Mouse (Mus musculus): ENCODE results near the gene 5430427O19Rik. TPM values are rescaled to one million over a fixed set of nuclear protein-coding genes. Genes with fewer than 3 reads are reported as not detected.

5430427O19Rik gene
- polyA plus RNA-seq (2011; ENCODE audit: insufficient read length, low read depth, missing spikeins), result not detected in 2 replicates

DNA sequence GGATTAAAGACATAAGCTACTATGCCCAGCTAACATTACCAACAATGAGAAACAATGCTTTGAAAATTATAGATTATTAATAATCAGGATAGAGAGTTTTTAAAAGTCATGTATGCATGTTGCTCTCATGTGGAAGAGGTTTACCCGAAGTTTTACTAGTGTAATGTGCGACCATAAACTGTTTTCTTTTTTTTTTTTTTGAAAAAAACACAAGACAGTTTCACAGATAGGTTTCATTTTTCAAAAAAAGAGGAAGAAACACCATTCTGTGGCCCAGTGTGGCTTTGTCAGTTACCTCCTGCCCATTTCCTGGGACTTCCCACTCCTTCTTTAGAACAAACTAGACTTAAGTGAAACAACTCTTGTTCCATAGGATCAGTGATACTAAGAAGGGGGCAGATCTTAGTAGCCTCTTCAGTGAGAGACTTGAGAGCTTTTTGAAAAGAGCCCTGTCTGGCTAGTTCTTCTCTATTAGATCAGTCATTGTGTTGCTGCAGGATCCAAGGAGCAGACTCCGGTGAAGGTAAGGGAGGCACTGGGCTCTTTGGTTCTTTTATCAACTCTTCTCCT, at the start of gene 5430427O19Rik:
Gene 5430427O19Rik, plus strand, starts transcription at position 441 of the 570 bp plus-strand sequence.
- Histone ChIP-seq H3K27ac (ENCODE audit: insufficient read depth, low read length) (no peak within 1 kb of the TSS), H3K4me3 (ENCODE audit: insufficient read depth, low read length) (no peak within 1 kb of the TSS), H3K4me1 (ENCODE audit: control insufficient read depth, insufficient read depth, low read length) (no peaks in the 10 kb centered on the region)
- TF ChIP-seq CTCF (IDR thresholded peaks at IDR 0.05; ENCODE audit: borderline replicate concordance, insufficient read depth, low read length) (no peak), POLR2A (IDR thresholded peaks at IDR 0.05; ENCODE audit: low read depth, low read length) (no peak)

DNA sequence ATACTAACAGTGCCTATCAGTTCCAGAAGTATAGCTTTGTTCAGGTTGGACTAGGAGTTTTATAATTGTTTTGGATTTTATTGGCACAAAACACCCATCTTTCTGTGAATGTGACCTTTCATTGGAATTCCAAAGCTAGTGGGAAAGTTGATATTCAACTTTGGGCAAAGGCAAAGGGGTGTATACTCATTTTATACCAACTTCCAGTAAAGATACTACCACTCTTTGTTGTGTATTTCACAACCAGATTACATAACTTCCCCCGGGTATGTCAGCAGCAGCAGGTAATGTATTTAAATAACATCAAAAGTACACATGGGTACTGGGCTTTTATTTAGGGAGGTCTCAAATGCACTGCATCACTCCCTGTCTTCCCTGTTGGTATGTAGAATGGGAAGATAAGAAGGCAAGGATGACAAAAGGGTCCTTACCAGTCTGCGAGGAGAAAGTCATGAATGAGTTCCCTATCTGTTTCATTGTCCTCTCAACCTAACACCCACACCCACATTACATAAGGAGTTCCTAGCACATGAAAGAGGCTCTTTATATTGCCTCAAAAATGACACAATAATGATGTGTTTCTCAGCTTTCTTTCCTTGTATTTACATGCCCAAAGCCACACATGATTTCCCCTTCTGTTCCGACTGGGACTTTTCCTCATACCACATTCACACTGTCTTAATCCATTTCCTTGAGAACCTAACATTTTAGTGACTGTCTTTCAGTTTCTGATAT, 42.3 kb upstream of the 5430427O19Rik start:
- no peak for TF ChIP-seq POLR2A (IDR thresholded peaks at IDR 0.05; ENCODE audit: low read depth, low read length)

DNA sequence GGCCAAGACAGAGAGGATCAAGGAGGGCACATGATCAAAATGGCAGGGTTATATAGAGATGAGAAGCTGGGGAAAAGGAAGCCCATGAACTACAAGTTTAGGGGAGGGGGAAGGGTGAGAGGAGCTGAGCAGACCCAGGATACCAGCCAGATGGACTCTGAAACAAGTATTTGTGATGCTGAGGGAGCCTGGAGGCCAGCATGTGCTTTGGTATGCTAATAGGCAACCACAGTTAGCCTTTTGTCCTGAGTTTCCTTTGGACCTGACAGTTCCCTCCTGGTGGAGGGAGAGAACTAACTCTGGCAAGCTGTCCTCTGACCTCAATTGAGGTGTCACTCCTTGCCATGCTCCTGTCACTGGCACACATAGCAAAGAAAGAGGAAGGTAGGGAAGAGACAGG, 41.2 kb upstream of the 5430427O19Rik start:
- H3K4me1 ChIP-seq (ENCODE audit: control insufficient read depth, insufficient read depth, low read length), result no peaks in the 10 kb centered on the region
- TF ChIP-seq POLR2A (IDR thresholded peaks at IDR 0.05; ENCODE audit: low read depth, low read length) (no peak), CTCF (IDR thresholded peaks at IDR 0.05; ENCODE audit: borderline replicate concordance, insufficient read depth, low read length) (no peak)
- H3K27ac ChIP-seq (ENCODE audit: insufficient read depth, low read length), result no peak overlapping the region

More for the DNA sequence above, 42.3 kb upstream of the 5430427O19Rik start:
- H3K27ac ChIP-seq (ENCODE audit: insufficient read depth, low read length), result no peak overlapping the region
- H3K4me3 ChIP-seq (ENCODE audit: insufficient read depth, low read length), result no peak overlapping the region
- H3K4me1 ChIP-seq (ENCODE audit: control insufficient read depth, insufficient read depth, low read length), result no peaks in the 10 kb centered on the region

DNA sequence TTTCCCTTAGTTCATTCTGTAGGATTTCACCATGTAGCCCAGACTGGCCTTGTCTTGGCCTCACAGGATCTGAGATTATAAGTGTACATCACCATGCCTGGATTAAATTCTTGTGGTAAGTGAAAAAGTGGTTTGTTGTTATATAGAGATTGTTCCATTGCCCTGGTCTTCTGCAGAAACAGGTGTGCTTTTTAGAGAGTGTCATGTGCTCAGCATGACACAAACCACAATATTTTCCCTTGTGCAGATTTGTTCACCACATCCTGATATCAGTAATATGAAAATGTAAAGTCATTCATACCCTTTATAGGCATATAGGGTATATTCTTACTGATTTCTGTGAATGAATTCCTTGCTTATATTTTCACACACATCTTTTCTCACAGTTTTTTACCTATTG, 31.0 kb upstream of the 5430427O19Rik start:
- TF ChIP-seq POLR2A (IDR thresholded peaks at IDR 0.05; ENCODE audit: low read depth, low read length) (no peak), CTCF (IDR thresholded peaks at IDR 0.05; ENCODE audit: borderline replicate concordance, insufficient read depth, low read length) (no peak)
- Histone ChIP-seq H3K4me3 (ENCODE audit: insufficient read depth, low read length) (no peak overlapping the region), H3K27ac (ENCODE audit: insufficient read depth, low read length) (no peak overlapping the region), H3K4me1 (ENCODE audit: control insufficient read depth, insufficient read depth, low read length) (no peaks in the 10 kb centered on the region)

More for the DNA sequence above, 41.2 kb upstream of the 5430427O19Rik start:
- H3K4me3 ChIP-seq (ENCODE audit: insufficient read depth, low read length), result no peak overlapping the region

DNA sequence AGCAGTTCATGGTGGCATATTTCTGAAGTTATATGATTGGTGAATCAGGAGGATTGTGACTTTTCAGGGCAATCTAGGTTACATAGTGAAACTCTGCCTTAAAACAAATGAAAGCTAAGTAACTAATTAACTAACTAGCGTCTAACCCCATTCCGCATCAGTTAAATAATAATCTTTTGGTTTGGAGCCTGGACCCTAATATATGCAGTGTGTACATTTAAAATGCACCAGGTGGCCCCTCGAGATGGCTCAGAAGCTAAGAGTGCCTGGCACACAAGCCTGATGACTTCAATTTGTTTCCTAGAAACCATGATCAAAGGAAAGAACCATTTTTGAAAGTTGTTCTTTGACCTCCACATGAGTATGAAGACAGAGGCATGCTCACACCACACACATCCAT, 14.2 kb upstream of the 5430427O19Rik start:
- Histone ChIP-seq H3K27ac (ENCODE audit: insufficient read depth, low read length) (no peak overlapping the region), H3K4me1 (ENCODE audit: control insufficient read depth, insufficient read depth, low read length) (no peaks in the 10 kb centered on the region), H3K4me3 (ENCODE audit: insufficient read depth, low read length) (no peak overlapping the region)
- no peak for TF ChIP-seq POLR2A (IDR thresholded peaks at IDR 0.05; ENCODE audit: low read depth, low read length)
- TF ChIP-seq CTCF (IDR thresholded peaks at IDR 0.05; ENCODE audit: borderline replicate concordance, insufficient read depth, low read length), result no peak

DNA sequence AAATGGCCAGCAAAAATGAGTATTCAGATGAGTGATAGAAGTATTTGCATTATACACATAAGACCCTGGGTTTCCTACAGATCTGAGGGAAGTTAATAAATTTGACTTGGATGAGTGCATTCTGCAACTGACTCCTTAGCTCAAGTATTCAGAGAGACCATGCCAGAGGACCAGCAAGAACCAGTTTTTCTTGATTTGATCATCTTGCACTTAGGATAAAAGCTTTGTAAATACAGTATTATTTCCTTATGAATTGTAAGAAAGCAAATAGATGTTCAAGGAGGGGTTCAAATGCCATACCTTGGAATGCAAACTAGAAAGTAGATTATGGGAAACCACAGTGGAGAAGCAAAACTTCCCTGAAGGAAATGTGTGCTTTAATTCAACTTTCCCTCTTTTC, 13.0 kb upstream of the 5430427O19Rik start:
- Histone ChIP-seq H3K4me3 (ENCODE audit: insufficient read depth, low read length) (no peak overlapping the region), H3K27ac (ENCODE audit: insufficient read depth, low read length) (no peak overlapping the region), H3K4me1 (ENCODE audit: control insufficient read depth, insufficient read depth, low read length) (no peaks in the 10 kb centered on the region)
- TF ChIP-seq POLR2A (IDR thresholded peaks at IDR 0.05; ENCODE audit: low read depth, low read length) (no peak), CTCF (IDR thresholded peaks at IDR 0.05; ENCODE audit: borderline replicate concordance, insufficient read depth, low read length) (no peak)

DNA sequence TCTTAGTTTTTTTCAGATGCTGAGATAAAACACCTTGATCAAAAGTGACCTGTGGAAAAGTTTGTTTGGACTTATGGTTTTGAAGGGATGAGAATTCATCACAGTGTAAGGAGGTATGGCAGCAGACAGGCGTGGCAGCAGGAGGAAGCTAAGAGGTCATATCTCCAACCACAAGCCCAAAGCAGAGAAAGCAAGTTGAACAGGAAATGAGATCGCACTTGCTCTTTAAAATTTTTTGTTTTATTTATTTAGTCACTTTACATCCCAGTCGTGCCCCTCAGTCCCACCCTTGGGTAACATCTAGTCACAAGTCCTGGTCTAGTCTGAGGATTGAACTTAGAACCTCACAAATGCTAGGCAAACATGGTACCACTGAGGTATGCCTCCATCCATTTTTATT, 2.1 kb upstream of the 5430427O19Rik start:
- Histone ChIP-seq H3K4me1 (ENCODE audit: control insufficient read depth, insufficient read depth, low read length) (no peaks in the 10 kb centered on the region), H3K4me3 (ENCODE audit: insufficient read depth, low read length) (no peak overlapping the region)
- no peak for TF ChIP-seq CTCF (IDR thresholded peaks at IDR 0.05; ENCODE audit: borderline replicate concordance, insufficient read depth, low read length)
- no peak for TF ChIP-seq POLR2A (IDR thresholded peaks at IDR 0.05; ENCODE audit: low read depth, low read length)

DNA sequence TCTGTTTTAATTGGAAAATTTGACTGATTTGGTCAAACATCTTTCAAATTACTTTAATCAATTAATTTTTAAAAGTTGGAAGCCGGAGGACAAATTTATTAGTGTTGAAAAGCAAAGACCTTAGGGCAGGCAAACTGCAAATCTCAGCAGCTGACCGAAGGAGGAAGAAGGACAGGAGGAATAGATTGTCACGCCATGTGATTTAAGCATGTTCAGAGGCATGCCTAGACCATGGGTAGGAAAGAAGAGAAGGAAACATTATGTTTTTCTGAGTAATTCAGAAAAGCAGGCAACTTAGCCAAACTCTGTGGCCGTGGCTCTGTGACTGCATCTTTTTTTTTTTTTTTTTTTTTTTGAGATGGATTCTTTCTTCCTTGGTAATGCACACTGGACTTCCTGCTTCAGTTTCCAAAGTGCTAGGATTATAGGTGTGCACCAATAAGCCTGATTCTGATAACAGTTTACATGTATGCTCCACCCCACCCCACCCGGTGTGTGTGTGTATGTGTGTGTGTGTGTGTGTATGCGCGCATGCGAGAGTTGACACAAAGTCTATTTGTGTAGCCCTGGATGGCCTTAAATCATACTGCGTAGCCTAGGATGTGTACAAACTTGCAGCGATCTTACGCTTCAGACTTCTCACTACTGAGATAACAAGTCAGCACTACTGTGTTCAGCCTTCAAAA, 1.4 kb downstream of the 5430427O19Rik start:
- no peaks in the 10 kb centered on the region for H3K4me1 ChIP-seq (ENCODE audit: control insufficient read depth, insufficient read depth, low read length)
- TF ChIP-seq POLR2A (IDR thresholded peaks at IDR 0.05; ENCODE audit: low read depth, low read length) (no peak), CTCF (IDR thresholded peaks at IDR 0.05; ENCODE audit: borderline replicate concordance, insufficient read depth, low read length) (no peak)
- H3K4me3 ChIP-seq (ENCODE audit: insufficient read depth, low read length), result no peak overlapping the region
- no peak overlapping the region for H3K27ac ChIP-seq (ENCODE audit: insufficient read depth, low read length)

More for the DNA sequence above, 2.1 kb upstream of the 5430427O19Rik start:
- H3K27ac ChIP-seq (ENCODE audit: insufficient read depth, low read length), result no peak overlapping the region

DNA sequence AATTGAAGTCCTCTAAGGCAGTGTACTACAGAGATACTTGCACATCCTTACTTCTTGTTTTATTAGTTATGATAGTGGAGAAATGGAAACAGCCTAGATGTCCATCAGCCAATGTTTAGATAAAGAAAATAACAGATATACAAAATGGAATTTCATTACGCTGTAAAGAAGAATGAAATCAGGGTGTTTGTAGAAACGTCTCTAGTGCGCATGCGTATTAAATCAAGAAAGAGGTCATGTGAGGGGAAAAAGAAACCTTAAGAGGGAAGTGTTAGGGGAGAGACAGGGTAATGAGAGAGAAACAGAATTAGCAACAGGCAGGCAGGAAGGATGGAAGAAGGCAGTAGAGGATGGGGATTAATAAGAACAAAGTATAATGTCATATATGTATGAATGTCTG, 4.2 kb downstream of the 5430427O19Rik start:
- Histone ChIP-seq H3K4me3 (ENCODE audit: insufficient read depth, low read length) (no peak overlapping the region), H3K27ac (ENCODE audit: insufficient read depth, low read length) (no peak overlapping the region), H3K4me1 (ENCODE audit: control insufficient read depth, insufficient read depth, low read length) (no peaks in the 10 kb centered on the region)
- TF ChIP-seq POLR2A (IDR thresholded peaks at IDR 0.05; ENCODE audit: low read depth, low read length) (no peak), CTCF (IDR thresholded peaks at IDR 0.05; ENCODE audit: borderline replicate concordance, insufficient read depth, low read length) (no peak)

DNA sequence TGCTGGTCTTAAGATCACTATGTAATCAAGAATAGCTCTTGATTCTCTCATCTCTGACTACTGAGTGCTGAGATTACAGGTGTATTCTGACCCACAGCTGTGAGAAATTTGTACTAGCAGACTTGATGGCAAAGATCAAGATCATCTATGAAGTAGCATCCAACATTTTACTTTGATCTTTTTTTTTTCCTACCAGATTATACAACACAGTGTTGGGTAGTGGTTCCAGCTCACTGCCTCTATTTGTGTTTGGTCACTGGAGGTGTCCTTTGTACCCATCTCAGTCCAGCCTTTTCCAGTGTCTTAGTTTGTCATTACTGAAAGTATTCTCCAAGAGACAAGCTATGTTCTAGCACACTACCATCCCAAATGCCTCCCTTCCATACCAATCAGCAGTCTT, 5.8 kb downstream of the 5430427O19Rik start:
- no peaks in the 10 kb centered on the region for H3K4me1 ChIP-seq (ENCODE audit: control insufficient read depth, insufficient read depth, low read length)

More for the DNA sequence above, 5.8 kb downstream of the 5430427O19Rik start:
- no peak for TF ChIP-seq POLR2A (IDR thresholded peaks at IDR 0.05; ENCODE audit: low read depth, low read length)
- no peak for TF ChIP-seq CTCF (IDR thresholded peaks at IDR 0.05; ENCODE audit: borderline replicate concordance, insufficient read depth, low read length)
- no peak overlapping the region for H3K4me3 ChIP-seq (ENCODE audit: insufficient read depth, low read length)
- no peak overlapping the region for H3K27ac ChIP-seq (ENCODE audit: insufficient read depth, low read length)
